Mouse (Mus musculus): ENCODE data around the gene Phf19. TPM values are rescaled to one million over a fixed set of nuclear protein-coding genes. Genes with fewer than 3 reads are reported as not detected.

Phf19 gene
- polyA plus RNA-seq, 1 experiment, result 1.4 TPM

GRCm38 (mm10) chr2:34958582-34958981, 44.8 kb upstream of the Phf19 start:
- 0 out of 2 replicates have a peak overlapping the region, but pooled peaks have one; percentile 4 for H3K4me3 ChIP-seq (ENCODE audit: low read depth, low read length)
- H3K27me3 ChIP-seq (ENCODE audit: control insufficient read depth, insufficient read depth, low read length), result no peaks in the 10 kb centered on the region
- H3K4me1 ChIP-seq (ENCODE audit: control insufficient read depth, insufficient read depth, insufficient read length, low read length), result peaks cover 10% of the 10 kb centered on the region
- H3K36me3 ChIP-seq (ENCODE audit: control insufficient read depth, insufficient read depth, low read length), result no peaks in the 10 kb centered on the region
- TF ChIP-seq CTCF (IDR thresholded peaks at IDR 0.05; ENCODE audit: extremely low read depth, insufficient read length, insufficient replicate concordance, low read depth, low read length) (no peak), POLR2A (IDR thresholded peaks at IDR 0.05; ENCODE audit: low read depth, low read length) (no peak)
- H3K27ac ChIP-seq (ENCODE audit: insufficient read depth, low read depth, low read length), result 0 out of 2 replicates have a peak overlapping the region, but pooled peaks have one; percentile 7
- 82% methylated on average over 7 of the region's 7 CpGs for WGBS

DNA sequence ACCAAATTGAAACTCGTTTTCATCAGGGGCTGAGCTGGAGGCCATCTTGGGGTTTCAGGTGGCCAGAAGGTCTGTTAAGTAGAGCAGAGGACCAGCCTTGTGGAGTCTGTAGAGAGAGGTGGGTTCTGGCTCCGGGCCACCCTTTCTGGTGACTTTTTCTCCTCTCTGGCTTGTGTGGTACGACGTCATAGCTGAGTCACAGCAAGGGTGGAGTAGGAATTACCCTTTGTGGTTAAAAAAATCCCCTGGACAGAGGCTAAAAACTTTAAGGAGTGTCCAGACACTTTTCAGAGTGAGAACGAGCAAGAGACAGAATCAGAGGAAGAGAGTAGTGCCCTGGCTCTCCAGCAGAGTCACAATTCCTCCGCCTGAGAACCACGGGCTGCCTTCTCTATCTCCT, 44.2 kb upstream of the Phf19 start:
- H3K27ac ChIP-seq (ENCODE audit: insufficient read depth, low read depth, low read length), result 0 out of 2 replicates have a peak overlapping the region, but pooled peaks have one; percentile 7
- peaks cover 10% of the 10 kb centered on the region for H3K4me1 ChIP-seq (ENCODE audit: control insufficient read depth, insufficient read depth, insufficient read length, low read length)
- WGBS, result 65% methylated on average over 7 of the region's 7 CpGs
- peak overlapping the region; percentile 18; the same call in 1 of the 2 replicates for H3K4me3 ChIP-seq (ENCODE audit: low read depth, low read length)
- H3K36me3 ChIP-seq (ENCODE audit: control insufficient read depth, insufficient read depth, low read length), result no peaks in the 10 kb centered on the region
- no peaks in the 10 kb centered on the region for H3K27me3 ChIP-seq (ENCODE audit: control insufficient read depth, insufficient read depth, low read length)
- no peak for TF ChIP-seq CTCF (IDR thresholded peaks at IDR 0.05; ENCODE audit: extremely low read depth, insufficient read length, insufficient replicate concordance, low read depth, low read length)

DNA sequence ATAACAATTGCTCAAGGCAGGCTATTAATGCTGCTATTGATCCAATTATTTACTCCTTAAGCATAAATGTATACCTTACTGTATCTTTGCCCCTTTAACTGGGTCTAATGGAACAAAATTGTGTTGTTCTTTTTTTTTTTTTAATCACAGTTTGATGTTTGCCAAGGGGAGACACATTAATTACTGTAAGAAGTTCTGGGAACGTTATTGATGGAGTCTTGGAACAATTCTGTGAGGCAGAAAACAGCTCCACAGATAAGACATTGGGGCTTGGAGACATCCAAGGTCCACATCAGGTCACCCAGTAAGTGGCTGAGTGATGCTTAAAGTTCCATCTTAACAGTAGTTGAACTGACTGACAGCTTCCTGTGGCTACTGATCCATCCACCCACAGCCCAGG, 43.6 kb upstream of the Phf19 start:
- H3K27ac ChIP-seq (ENCODE audit: insufficient read depth, low read depth, low read length), result no peak overlapping the region
- no peak overlapping the region for H3K4me3 ChIP-seq (ENCODE audit: low read depth, low read length)
- H3K36me3 ChIP-seq (ENCODE audit: control insufficient read depth, insufficient read depth, low read length), result no peaks in the 10 kb centered on the region
- peaks cover 10% of the 10 kb centered on the region for H3K4me1 ChIP-seq (ENCODE audit: control insufficient read depth, insufficient read depth, insufficient read length, low read length)
- TF ChIP-seq POLR2A (IDR thresholded peaks at IDR 0.05; ENCODE audit: low read depth, low read length), result no peak
- TF ChIP-seq CTCF (IDR thresholded peaks at IDR 0.05; ENCODE audit: extremely low read depth, insufficient read length, insufficient replicate concordance, low read depth, low read length), result no peak
- 47% methylated on average over 1 of the region's 1 CpGs for WGBS
- H3K27me3 ChIP-seq (ENCODE audit: control insufficient read depth, insufficient read depth, low read length), result no peaks in the 10 kb centered on the region

GRCm38 (mm10) chr2:34956941-34957340, 43.1 kb upstream of the Phf19 start:
- Histone ChIP-seq H3K36me3 (ENCODE audit: control insufficient read depth, insufficient read depth, low read length) (no peaks in the 10 kb centered on the region), H3K27ac (ENCODE audit: insufficient read depth, low read depth, low read length) (no peak overlapping the region), H3K4me3 (ENCODE audit: low read depth, low read length) (no peak overlapping the region), H3K4me1 (ENCODE audit: control insufficient read depth, insufficient read depth, insufficient read length, low read length) (peaks cover 6% of the 10 kb centered on the region; the same call in 1 of the 2 replicates), H3K27me3 (ENCODE audit: control insufficient read depth, insufficient read depth, low read length) (no peaks in the 10 kb centered on the region)
- TF ChIP-seq POLR2A (IDR thresholded peaks at IDR 0.05; ENCODE audit: low read depth, low read length) (no peak), CTCF (IDR thresholded peaks at IDR 0.05; ENCODE audit: extremely low read depth, insufficient read length, insufficient replicate concordance, low read depth, low read length) (no peak)
- 60% methylated on average over 5 of the region's 5 CpGs for WGBS

DNA sequence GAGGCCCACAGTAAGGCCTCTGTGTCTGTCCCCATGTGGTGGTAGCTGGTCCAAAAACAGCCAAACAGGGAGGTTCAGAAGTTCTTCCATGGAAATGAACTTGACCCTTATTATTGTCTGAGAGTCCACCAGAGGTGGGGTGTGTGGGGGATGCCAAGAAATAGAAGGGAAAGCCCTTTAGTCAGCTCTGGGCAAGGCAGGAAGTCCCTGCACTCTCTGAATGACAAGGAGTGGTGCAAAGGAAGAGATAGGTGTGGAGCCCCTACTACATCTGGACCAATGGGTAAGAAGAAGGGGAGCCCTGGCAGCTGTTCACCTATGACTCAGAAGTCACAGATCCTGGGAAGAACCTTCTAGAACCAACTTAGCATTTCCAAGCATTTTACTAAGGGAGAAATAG, 40.5 kb upstream of the Phf19 start:
- no peaks in the 10 kb centered on the region for H3K4me1 ChIP-seq (ENCODE audit: control insufficient read depth, insufficient read depth, insufficient read length, low read length)

DNA sequence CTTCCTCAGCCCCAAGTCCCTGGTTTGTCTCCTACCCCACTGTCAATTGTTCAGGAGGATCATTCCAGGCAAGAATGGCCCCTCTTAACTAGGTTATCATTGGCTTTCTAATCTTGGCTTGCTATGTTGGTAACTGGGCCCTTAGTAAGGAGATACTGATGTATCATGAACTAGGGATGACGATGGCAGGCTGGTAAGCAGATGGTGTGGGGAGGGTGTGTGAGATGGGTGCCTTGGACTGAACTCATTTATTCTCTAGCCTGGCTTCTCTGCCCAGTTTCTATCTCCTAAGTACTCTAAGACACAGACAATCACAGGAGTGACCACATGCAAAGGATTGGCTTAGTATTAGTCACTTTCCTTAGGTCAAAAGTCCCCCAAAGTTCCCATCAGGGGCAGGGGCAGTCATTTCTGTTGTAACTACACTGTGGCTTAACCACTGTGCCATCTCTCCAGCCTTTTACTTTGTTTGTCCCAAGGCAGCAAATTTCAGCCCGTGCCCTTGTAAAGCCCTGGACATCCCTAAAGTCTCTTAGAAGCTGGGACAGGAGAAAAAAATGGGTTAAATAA, 39.8 kb upstream of the Phf19 start:
- Histone ChIP-seq H3K27ac (ENCODE audit: insufficient read depth, low read depth, low read length) (no peak overlapping the region), H3K4me3 (ENCODE audit: low read depth, low read length) (no peak overlapping the region), H3K36me3 (ENCODE audit: control insufficient read depth, insufficient read depth, low read length) (no peaks in the 10 kb centered on the region), H3K27me3 (ENCODE audit: control insufficient read depth, insufficient read depth, low read length) (no peaks in the 10 kb centered on the region), H3K4me1 (ENCODE audit: control insufficient read depth, insufficient read depth, insufficient read length, low read length) (no peaks in the 10 kb centered on the region)
- no peak for TF ChIP-seq POLR2A (IDR thresholded peaks at IDR 0.05; ENCODE audit: low read depth, low read length)
- no peak for TF ChIP-seq CTCF (IDR thresholded peaks at IDR 0.05; ENCODE audit: extremely low read depth, insufficient read length, insufficient replicate concordance, low read depth, low read length)
- WGBS, result 79% methylated on average over 2 of the region's 2 CpGs

More for the DNA sequence above, 40.5 kb upstream of the Phf19 start:
- H3K27me3 ChIP-seq (ENCODE audit: control insufficient read depth, insufficient read depth, low read length), result no peaks in the 10 kb centered on the region
- no peaks in the 10 kb centered on the region for H3K36me3 ChIP-seq (ENCODE audit: control insufficient read depth, insufficient read depth, low read length)
- TF ChIP-seq CTCF (IDR thresholded peaks at IDR 0.05; ENCODE audit: extremely low read depth, insufficient read length, insufficient replicate concordance, low read depth, low read length) (no peak), POLR2A (IDR thresholded peaks at IDR 0.05; ENCODE audit: low read depth, low read length) (no peak)
- H3K4me3 ChIP-seq (ENCODE audit: low read depth, low read length), result no peak overlapping the region
- H3K27ac ChIP-seq (ENCODE audit: insufficient read depth, low read depth, low read length), result no peak overlapping the region

GRCm38 (mm10) chr2:34953018-34953417, 39.2 kb upstream of the Phf19 start:
- Histone ChIP-seq H3K36me3 (ENCODE audit: control insufficient read depth, insufficient read depth, low read length) (no peaks in the 10 kb centered on the region), H3K27ac (ENCODE audit: insufficient read depth, low read depth, low read length) (no peak overlapping the region), H3K4me3 (ENCODE audit: low read depth, low read length) (no peak overlapping the region), H3K4me1 (ENCODE audit: control insufficient read depth, insufficient read depth, insufficient read length, low read length) (no peaks in the 10 kb centered on the region), H3K27me3 (ENCODE audit: control insufficient read depth, insufficient read depth, low read length) (no peaks in the 10 kb centered on the region)
- 70% methylated on average over 4 of the region's 4 CpGs for WGBS
- TF ChIP-seq POLR2A (IDR thresholded peaks at IDR 0.05; ENCODE audit: low read depth, low read length) (no peak), CTCF (IDR thresholded peaks at IDR 0.05; ENCODE audit: extremely low read depth, insufficient read length, insufficient replicate concordance, low read depth, low read length) (no peak)

Data from small intestine, adult 2 months (tissue).